Mouse (Mus musculus) adrenal gland, adult (tissue): ENCODE measurements at regions not wholly inside any gene's neighbourhood (a gene's known extent, or its start where the extent isn't known, plus 50 kb on each side); places are given as distances from the start of the nearest gene placed in this dataset.
A peak's percentile ranks its signal among the peaks of the same experiment; 100 is the strongest.

ENCODE experiments used
- DNase-seq, 2 experiments: peaks; one replicate each; pipeline ENCODE4 v3.0.0; 2022 to 2023; ENCODE audit warnings: low spot score in 1 of 2; ENCODE audit not compliant: inconsistent age in 2 of 2

GRCm38 (mm10) chr13:28311248-28311647 lies 53.9 kb downstream of the Gm11361 start:
- DNase-seq, result no peak

- no peak for DNase-seq
Measured at GRCm38 (mm10) chr13:28311658-28312057, 54.3 kb downstream of the Gm11361 start.

DNA sequence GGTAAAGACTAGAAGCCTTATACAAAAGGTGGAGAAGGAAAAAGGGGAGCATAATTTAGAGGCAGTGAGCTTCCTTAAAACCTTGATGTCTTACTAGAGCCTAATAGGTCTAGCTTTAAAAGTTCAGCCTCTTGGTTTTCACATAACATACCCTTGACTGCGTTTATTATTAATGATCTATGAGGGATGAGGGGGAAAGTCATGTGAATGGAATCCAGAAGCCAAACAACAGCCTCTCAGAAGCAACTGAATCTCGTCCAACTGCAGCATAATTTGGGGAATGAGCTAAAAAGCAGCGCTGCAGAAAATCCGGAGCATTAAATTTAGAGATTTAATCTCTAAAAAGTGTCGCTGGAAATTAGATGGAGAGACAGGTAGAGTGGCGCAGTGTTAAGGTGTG lies 54.8 kb downstream of the Gm11361 start:
- peak in 1 of 2 experiments; percentile 56 for DNase-seq

- DNase-seq, result peak; percentile 46 to 69
Measured at GRCm38 (mm10) chr13:28313459-28313858, 56.1 kb downstream of the Gm11361 start.

- DNase-seq, result no peak
Measured at GRCm38 (mm10) chr13:28314997-28315396, 57.7 kb downstream of the Gm11361 start.
